Mouse (Mus musculus): ENCODE data around the gene Arhgap15.

GRCm38 (mm10) chr2:44217811-44218210 lies 469.2 kb downstream of the Arhgap15 start:
- TF ChIP-seq POLR2AphosphoS2 (IDR thresholded peaks at IDR 0.05; ENCODE audit: low read depth, low read length) (no peak), NRF1 (IDR thresholded peaks at IDR 0.05; ENCODE audit: low read depth, low read length) (no peak), USF1 (IDR thresholded peaks at IDR 0.05; ENCODE audit: low read depth, low read length) (no peak), CTCF (conservative IDR thresholded peaks at IDR 0.05 in 1 of 2, IDR thresholded peaks at IDR 0.05 in 1 of 2; ENCODE audit: low read depth in 2 of 2, low read length in 2 of 2) (no peak)

Data from CH12.LX (cell line).